Mouse (Mus musculus): ENCODE results near the gene Gm17581. TPM values are rescaled to one million over a fixed set of nuclear protein-coding genes. Genes with fewer than 3 reads are reported as not detected.

Gm17581 gene
- polyA plus RNA-seq, 1 experiment, result not detected

GRCm38 (mm10) chr2:155737803-155738202 lies 2.1 kb upstream of the Gm17581 start:
- WGBS, result 51% methylated on average over 9 of the region's 9 CpGs
- Histone ChIP-seq H3K27me3 (ENCODE audit: control insufficient read depth, insufficient read depth, low read length) (peaks cover under 1% of the 10 kb centered on the region; the same call in 1 of the 2 replicates), H3K36me3 (ENCODE audit: control insufficient read depth, insufficient read depth, low read length) (no peaks in the 10 kb centered on the region), H3K27ac (ENCODE audit: insufficient read depth, low read length) (no peak overlapping the region), H3K4me3 (ENCODE audit: extremely low read depth, insufficient read depth, insufficient read length) (no peak overlapping the region), H3K4me1 (ENCODE audit: control insufficient read depth, insufficient read depth, insufficient read length) (no peaks in the 10 kb centered on the region)
- no peak for TF ChIP-seq POLR2A (IDR thresholded peaks at IDR 0.05; ENCODE audit: low read depth, low read length)
- no peak for TF ChIP-seq CTCF (IDR thresholded peaks at IDR 0.05; ENCODE audit: extremely low read depth, insufficient read depth, insufficient read length, insufficient replicate concordance)
- DNase-seq (ENCODE audit: low read depth in 1 of 2, low spot score in 2 of 2), result no peak

- 61% methylated on average over 6 of the region's 6 CpGs for WGBS
Observed at GRCm38 (mm10) chr2:155736936-155737335, 1.3 kb upstream of the Gm17581 start.

GRCm38 (mm10) chr2:155735080-155735479 lies 586 bp downstream of the Gm17581 start:
- WGBS, result 88% methylated on average over 5 of the region's 5 CpGs
- Histone ChIP-seq H3K27ac (ENCODE audit: insufficient read depth, low read length) (no peak overlapping the region), H3K4me1 (ENCODE audit: control insufficient read depth, insufficient read depth, insufficient read length) (no peaks in the 10 kb centered on the region), H3K27me3 (ENCODE audit: control insufficient read depth, insufficient read depth, low read length) (no peaks in the 10 kb centered on the region), H3K4me3 (ENCODE audit: extremely low read depth, insufficient read depth, insufficient read length) (no peak overlapping the region), H3K36me3 (ENCODE audit: control insufficient read depth, insufficient read depth, low read length) (no peaks in the 10 kb centered on the region)
- TF ChIP-seq POLR2A (IDR thresholded peaks at IDR 0.05; ENCODE audit: low read depth, low read length), result no peak
- TF ChIP-seq CTCF (IDR thresholded peaks at IDR 0.05; ENCODE audit: extremely low read depth, insufficient read depth, insufficient read length, insufficient replicate concordance), result no peak
- DNase-seq (ENCODE audit: low read depth in 1 of 2, low spot score in 2 of 2), result no peak

More at GRCm38 (mm10) chr2:155736936-155737335, 1.3 kb upstream of the Gm17581 start:
- no peaks in the 10 kb centered on the region for H3K4me1 ChIP-seq (ENCODE audit: control insufficient read depth, insufficient read depth, insufficient read length)
- H3K4me3 ChIP-seq (ENCODE audit: extremely low read depth, insufficient read depth, insufficient read length), result no peak overlapping the region
- TF ChIP-seq CTCF (IDR thresholded peaks at IDR 0.05; ENCODE audit: extremely low read depth, insufficient read depth, insufficient read length, insufficient replicate concordance) (no peak), POLR2A (IDR thresholded peaks at IDR 0.05; ENCODE audit: low read depth, low read length) (no peak)
- no peaks in the 10 kb centered on the region for H3K27me3 ChIP-seq (ENCODE audit: control insufficient read depth, insufficient read depth, low read length)
- DNase-seq (ENCODE audit: low read depth in 1 of 2, low spot score in 2 of 2), result no peak
- H3K27ac ChIP-seq (ENCODE audit: insufficient read depth, low read length), result no peak overlapping the region
- no peaks in the 10 kb centered on the region for H3K36me3 ChIP-seq (ENCODE audit: control insufficient read depth, insufficient read depth, low read length)

GRCm38 (mm10) chr2:155729158-155729645 lies 6.5 kb downstream of the Gm17581 start, which contains the start of gene Edem2:
Gene Edem2 (minus strand): TSS chr2:155729475.
- Histone ChIP-seq H3K36me3 (ENCODE audit: control insufficient read depth, insufficient read depth, low read length) (no peaks in the 10 kb centered on the region; the same call in 1 of the 2 replicates), H3K27ac (ENCODE audit: insufficient read depth, low read length) (0 out of 2 replicates have a peak within 1 kb of the TSS, but pooled peaks have one; percentile 35), H3K27me3 (ENCODE audit: control insufficient read depth, insufficient read depth, low read length) (no peaks in the 10 kb centered on the region), H3K4me1 (ENCODE audit: control insufficient read depth, insufficient read depth, insufficient read length) (peaks cover 2% of the 10 kb centered on the region; the same call in 1 of the 2 replicates), H3K4me3 (ENCODE audit: extremely low read depth, insufficient read depth, insufficient read length) (peak within 1 kb of the TSS; percentile 98)
- 1% methylated on average over 33 of the region's 33 CpGs for WGBS
- TF ChIP-seq CTCF (IDR thresholded peaks at IDR 0.05; ENCODE audit: extremely low read depth, insufficient read depth, insufficient read length, insufficient replicate concordance) (no peak), POLR2A (IDR thresholded peaks at IDR 0.05; ENCODE audit: low read depth, low read length) (peak; percentile 95)
- peak; percentile 84 to 95 for DNase-seq (ENCODE audit: low read depth in 1 of 2, low spot score in 2 of 2)

GRCm38 (mm10) chr2:155728742-155729141 lies 6.9 kb downstream of the Gm17581 start:
- no peak for DNase-seq (ENCODE audit: low read depth in 1 of 2, low spot score in 2 of 2)
- 5% methylated on average over 15 of the region's 15 CpGs for WGBS
- H3K27me3 ChIP-seq (ENCODE audit: control insufficient read depth, insufficient read depth, low read length), result no peaks in the 10 kb centered on the region
- H3K4me1 ChIP-seq (ENCODE audit: control insufficient read depth, insufficient read depth, insufficient read length), result peaks cover 2% of the 10 kb centered on the region; the same call in 1 of the 2 replicates
- peak overlapping the region; percentile 98 for H3K4me3 ChIP-seq (ENCODE audit: extremely low read depth, insufficient read depth, insufficient read length)
- no peaks in the 10 kb centered on the region; the same call in 1 of the 2 replicates for H3K36me3 ChIP-seq (ENCODE audit: control insufficient read depth, insufficient read depth, low read length)
- H3K27ac ChIP-seq (ENCODE audit: insufficient read depth, low read length), result no peak overlapping the region
- TF ChIP-seq CTCF (IDR thresholded peaks at IDR 0.05; ENCODE audit: extremely low read depth, insufficient read depth, insufficient read length, insufficient replicate concordance) (no peak), POLR2A (IDR thresholded peaks at IDR 0.05; ENCODE audit: low read depth, low read length) (no peak)

- TF ChIP-seq CTCF (IDR thresholded peaks at IDR 0.05; ENCODE audit: extremely low read depth, insufficient read depth, insufficient read length, insufficient replicate concordance) (no peak), POLR2A (IDR thresholded peaks at IDR 0.05; ENCODE audit: low read depth, low read length) (no peak)
- Histone ChIP-seq H3K27me3 (ENCODE audit: control insufficient read depth, insufficient read depth, low read length) (no peaks in the 10 kb centered on the region), H3K4me3 (ENCODE audit: extremely low read depth, insufficient read depth, insufficient read length) (no peak overlapping the region), H3K27ac (ENCODE audit: insufficient read depth, low read length) (no peak overlapping the region), H3K4me1 (ENCODE audit: control insufficient read depth, insufficient read depth, insufficient read length) (peaks cover 2% of the 10 kb centered on the region; the same call in 1 of the 2 replicates), H3K36me3 (ENCODE audit: control insufficient read depth, insufficient read depth, low read length) (peaks cover 2% of the 10 kb centered on the region; the same call in 1 of the 2 replicates)
- 82% methylated on average over 7 of the region's 7 CpGs for WGBS
- no peak for DNase-seq (ENCODE audit: low read depth in 1 of 2, low spot score in 2 of 2)
Observed at GRCm38 (mm10) chr2:155727764-155728395, 7.8 kb downstream of the Gm17581 start.

- no peaks in the 10 kb centered on the region for H3K27me3 ChIP-seq (ENCODE audit: control insufficient read depth, insufficient read depth, low read length)
- H3K27ac ChIP-seq (ENCODE audit: insufficient read depth, low read length), result no peak overlapping the region
- no peak overlapping the region for H3K4me3 ChIP-seq (ENCODE audit: extremely low read depth, insufficient read depth, insufficient read length)
- 63% methylated on average over 7 of the region's 7 CpGs for WGBS
- H3K36me3 ChIP-seq (ENCODE audit: control insufficient read depth, insufficient read depth, low read length), result peaks cover 4% of the 10 kb centered on the region
- DNase-seq (ENCODE audit: low read depth in 1 of 2, low spot score in 2 of 2), result no peak
- H3K4me1 ChIP-seq (ENCODE audit: control insufficient read depth, insufficient read depth, insufficient read length), result peaks cover 2% of the 10 kb centered on the region; the same call in 1 of the 2 replicates
- no peak for TF ChIP-seq POLR2A (IDR thresholded peaks at IDR 0.05; ENCODE audit: low read depth, low read length)
- no peak for TF ChIP-seq CTCF (IDR thresholded peaks at IDR 0.05; ENCODE audit: extremely low read depth, insufficient read depth, insufficient read length, insufficient replicate concordance)
Observed at GRCm38 (mm10) chr2:155726302-155726701, 9.4 kb downstream of the Gm17581 start.

All from spleen, adult 2 months (tissue).